Mouse (Mus musculus): Measurements from ENCODE around the gene Gjc1.

DNA sequence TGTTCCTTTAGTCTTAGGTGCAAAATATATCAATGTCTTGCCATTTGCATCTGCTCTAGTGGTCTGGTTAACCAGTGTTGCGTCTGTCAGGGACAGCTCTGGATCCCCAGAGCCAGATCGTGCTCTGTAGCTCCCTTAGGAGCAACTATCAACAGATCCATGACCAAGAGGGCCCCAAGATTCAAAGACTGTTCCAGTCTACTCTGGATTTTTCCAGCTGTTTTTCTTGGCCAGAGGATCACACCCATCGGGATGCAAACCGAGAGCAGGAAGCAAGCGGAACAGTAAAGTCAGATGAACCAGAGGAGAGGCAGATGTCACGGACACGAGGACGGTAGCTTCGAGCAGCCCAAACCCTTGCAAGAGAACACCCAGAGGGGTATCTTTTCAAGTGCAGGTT, 16.6 kb upstream of the Gjc1 start:
- TF ChIP-seq CTCF (IDR thresholded peaks at IDR 0.05) (no peak), EP300 (IDR thresholded peaks at IDR 0.05; ENCODE audit: insufficient read depth, low read depth, low read length) (0 out of 2 replicates have a peak, but pooled peaks have one; percentile 4)
